25 mouse cellular contexts compared by ENCODE assay signal in genomic region chr4:118172461-118172860, GRCm38 (mm10). TPM values are rescaled to one million over a fixed set of nuclear protein-coding genes. Genes with fewer than 3 reads are reported as not detected.
DNase-seq lines count a peak whose midpoint lies in the region; ATAC-seq and TF ChIP-seq lines count a peak whose summit lies in the region.
"Had no signal": no experiment of that assay in that cellular context is flagged by ENCODE, and none has a peak within 500 bp of the region (broad histone marks: within the 10 kb centered on the region; RNA-seq: fewer than 3 reads in every experiment).

No protein-coding gene starts in this region.

- no peaks in the 10 kb centered on the region; the same call in 1 of the 2 replicates for H3K4me1 ChIP-seq in bone marrow, adult 2 months (ENCODE audit: control insufficient read depth, insufficient read depth, low read length)
- H3K4me1 ChIP-seq in neural tube, embryonic 15.5 days, result peaks cover 3% of the 10 kb centered on the region; the same call in 1 of the 2 replicates
- H3K4me1 ChIP-seq: forebrain, embryonic 10.5 days; forebrain, embryonic 13.5 days; heart, embryonic 13.5 days had no signal

- peak; percentile 32 to 35 for DNase-seq in spleen, postnatal 36 days (ENCODE audit: low spot score in 2 of 2)
- no peak for DNase-seq in spleen, postnatal 4 days (ENCODE audit: low spot score in 2 of 2)
- DNase-seq in splenic B cell, adult 2 months (ENCODE audit: low read depth, low spot score), result peak; percentile 63
- DNase-seq in frontal cortex, postnatal 25 days (ENCODE audit: low spot score in 2 of 2), result no peak
- DNase-seq: adrenal gland, postnatal 14 days; cerebellum, adult 11-12 months; cerebellum, adult 8-10 months; cerebellum, postnatal 36 days; gastrocnemius, adult 2 months; gastrocnemius, postnatal 14 days; heart, adult 18-20 months; heart, postnatal 14 days; heart, postnatal 4 days had no signal

- peak overlapping the region; percentile 45 for H3K27ac ChIP-seq in bone marrow, adult 2 months (ENCODE audit: control insufficient read depth, insufficient read depth, low read depth, low read length, poor library complexity)
- H3K27ac ChIP-seq in neural tube, embryonic 15.5 days (replicated peaks), result no peak overlapping the region
- H3K27ac ChIP-seq: forebrain, embryonic 10.5 days; forebrain, embryonic 13.5 days; gastrocnemius, adult 2 months; heart, embryonic 13.5 days; hindbrain, embryonic 14.5 days; hindbrain, postnatal 0 days had no signal

- H3K9ac ChIP-seq in neural tube, embryonic 15.5 days (replicated peaks), result no peak overlapping the region
- H3K9ac ChIP-seq: forebrain, embryonic 13.5 days; heart, embryonic 13.5 days; hindbrain, embryonic 14.5 days had no signal

- H3K36me3 ChIP-seq in splenic B cell, adult 2 months (ENCODE audit: control insufficient read depth, insufficient read depth, low read length, poor library complexity, severe bottlenecking), result peaks cover 19% of the 10 kb centered on the region
- peaks cover 98% of the 10 kb centered on the region for H3K36me3 ChIP-seq in neural tube, embryonic 15.5 days

- 89% methylated on average over 12 of the region's 12 CpGs for WGBS in bone marrow, adult 2 months
- WGBS in neural tube, embryonic 15.5 days, result 90% methylated on average over 12 of the region's 12 CpGs

- no peak for TF ChIP-seq CTCF in bone marrow, adult 2 months (IDR thresholded peaks at IDR 0.05; ENCODE audit: control insufficient read depth, insufficient read depth, low read length)

- TF ChIP-seq POLR2A in bone marrow, adult 2 months (IDR thresholded peaks at IDR 0.05; ENCODE audit: borderline replicate concordance, control insufficient read depth, low read depth, low read length), result no peak

- H3K27me3 ChIP-seq in splenic B cell, adult 2 months (ENCODE audit: control insufficient read depth, insufficient read depth, low read length, poor library complexity, severe bottlenecking), result no peaks in the 10 kb centered on the region
- no peaks in the 10 kb centered on the region for H3K27me3 ChIP-seq in neural tube, embryonic 15.5 days (replicated peaks)
- H3K27me3 ChIP-seq: forebrain, embryonic 13.5 days; heart, embryonic 13.5 days; Patski had no signal

- no peak for ATAC-seq in neural tube, embryonic 15.5 days (ENCODE audit: low FRiP score)
- ATAC-seq: forebrain, embryonic 13.5 days; forebrain, embryonic 16.5 days; hindbrain, postnatal 0 days; inflammation-experienced regulatory T-cells, adult 6 months; intestine, embryonic 16.5 days; Patski had no signal

- H3K4me3 ChIP-seq in bone marrow, adult 2 months (replicated peaks; ENCODE audit: control insufficient read depth, low read depth, low read length), result no peak overlapping the region
- H3K4me3 ChIP-seq in neural tube, embryonic 15.5 days (replicated peaks), result no peak overlapping the region
- H3K4me3 ChIP-seq: forebrain, embryonic 10.5 days; forebrain, embryonic 13.5 days; gastrocnemius, adult 2 months; heart, embryonic 13.5 days had no signal

- H3K9me3 ChIP-seq in neural tube, embryonic 15.5 days (replicated peaks), result no peaks in the 10 kb centered on the region
- H3K9me3 ChIP-seq: forebrain, embryonic 10.5 days; forebrain, embryonic 13.5 days; G1E; heart, embryonic 13.5 days had no signal

- H3K4me2 ChIP-seq in neural tube, embryonic 15.5 days, result no peak overlapping the region
- H3K4me2 ChIP-seq: forebrain, embryonic 13.5 days; heart, embryonic 13.5 days; hindbrain, embryonic 14.5 days had no signal

RNA-seq across cellular contexts. Expression of gene Kdm4a, which starts 7.4 kb away (rescaled TPM):
- 25.6 and 36.5 TPM in 2 replicates for polyA plus RNA-seq in bone marrow, adult 2 months (2011; ENCODE audit: insufficient read depth, insufficient read length, low replicate concordance, missing spikeins)
- 40.2 and 40.6 TPM in 2 replicates for polyA plus RNA-seq in neural tube, embryonic 15.5 days (2015; fragmentation: Nextera tagmentation; extraction: Ambion mirVana)

RNA-seq across cellular contexts. Expression of gene St3gal3, which starts 37.7 kb away (rescaled TPM):
- 5.9 and 6.8 TPM in 2 replicates for polyA plus RNA-seq in bone marrow, adult 2 months (2011; ENCODE audit: insufficient read depth, insufficient read length, low replicate concordance, missing spikeins)
- polyA plus RNA-seq in neural tube, embryonic 15.5 days (2015; fragmentation: Nextera tagmentation; extraction: Ambion mirVana), result 13.8 and 18.3 TPM in 2 replicates

Comparison
In these comparisons a context has a peak if more than half of its experiments do, and no peak if none do; other contexts are left out.
1. DNase-seq: peak in spleen, postnatal 36 days (2 of 2) and splenic B cell, adult 2 months (single experiment); none in spleen, postnatal 4 days (0 of 2) and frontal cortex, postnatal 25 days (0 of 2).